Mouse (Mus musculus): ENCODE results near the gene Fam221a. TPM values are rescaled to one million over a fixed set of nuclear protein-coding genes. Genes with fewer than 3 reads are reported as not detected.

Fam221a gene
- 6.3 TPM for polyA plus RNA-seq (2014; fragmentation: Illumina TruSeq; extraction: RNeasy Lipid Tissue Mini Kit (QIAGEN cat#74804); ENCODE audit: low replicate concordance)

GRCm38 (mm10) chr6:49367159-49368054, at the start of gene Fam221a:
Fam221a (plus strand) TSS chr6:49367739.

GRCm38 (mm10) chr6:49318966-49319594, 48.5 kb upstream of the Fam221a start, which contains the start of gene Ccdc126:
Ccdc126 (plus strand) TSS chr6:49319274.

GRCm38 (mm10) chr6:49395316-49395715, 27.8 kb downstream of the Fam221a start, which contains the start of gene Stk31:
Stk31 (plus strand) TSS chr6:49395604.

Other genes with a start within 250 kb of the Fam221a start
- gene Igf2bp3, start 152.8 kb upstream of the Fam221a start, polyA plus RNA-seq (2014; fragmentation: Illumina TruSeq; extraction: RNeasy Lipid Tissue Mini Kit (QIAGEN cat#74804); ENCODE audit: low replicate concordance), result 0.52 TPM
- 201 TPM for gene Tra2a, start 103.7 kb upstream of the Fam221a start, polyA plus RNA-seq (2014; fragmentation: Illumina TruSeq; extraction: RNeasy Lipid Tissue Mini Kit (QIAGEN cat#74804); ENCODE audit: low replicate concordance)
- gene Ccdc126, start 48.5 kb upstream of the Fam221a start, polyA plus RNA-seq (2014; fragmentation: Illumina TruSeq; extraction: RNeasy Lipid Tissue Mini Kit (QIAGEN cat#74804); ENCODE audit: low replicate concordance), result 4.9 TPM
- gene Stk31, start 27.9 kb downstream of the Fam221a start, polyA plus RNA-seq (2014; fragmentation: Illumina TruSeq; extraction: RNeasy Lipid Tissue Mini Kit (QIAGEN cat#74804); ENCODE audit: low replicate concordance), result not detected

Measured in small intestine, adult 10 weeks (tissue).